Mouse (Mus musculus): ENCODE measurements around the gene Pde6h.

DNA sequence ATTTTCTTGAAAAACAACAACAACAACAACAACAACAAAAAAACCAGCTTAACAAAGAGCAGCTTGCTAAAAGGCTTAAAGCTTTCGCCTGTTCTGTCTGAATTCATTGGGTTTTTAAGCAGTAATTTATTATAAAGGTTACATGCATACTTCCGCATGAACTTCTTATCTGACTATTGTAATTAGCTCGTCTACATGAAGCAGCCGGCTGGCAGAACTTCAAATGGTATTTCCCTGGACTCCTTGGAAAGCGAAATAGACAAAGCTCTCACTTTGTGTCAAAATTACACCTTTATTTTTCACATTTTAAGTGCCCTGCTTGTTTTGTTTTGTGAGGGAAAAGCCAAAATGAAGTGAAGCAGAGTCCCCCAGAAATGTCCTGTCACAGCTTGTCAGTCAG is 72.7 kb downstream of the Pde6h start:
- no peak for TF ChIP-seq EP300 (IDR thresholded peaks at IDR 0.05; ENCODE audit: low read depth)
- TF ChIP-seq CTCF (IDR thresholded peaks at IDR 0.05; ENCODE audit: low read depth): no peak

Measured in heart, postnatal 0 days (tissue).